Mouse (Mus musculus): Measurements from ENCODE around the gene Cd2ap. TPM values are rescaled to one million over a fixed set of nuclear protein-coding genes. Genes with fewer than 3 reads are reported as not detected.

Cd2ap gene
- total RNA-seq, 1 experiment = 62.3 TPM

GRCm38 (mm10) chr17:42815374-42815773 lies 61.1 kb downstream of the Cd2ap start:
- in situ Hi-C loops (cut with MboI; ENCODE audit: low sequenced_read_pairs in 2 of 2, unreplicated experiment in 2 of 2) = no loop called here
- no peak overlapping the region for H3K27ac ChIP-seq (ENCODE audit: insufficient read depth, low read depth, low read length, poor library complexity, severe bottlenecking)
- no peaks in the 10 kb centered on the region for H3K4me1 ChIP-seq (ENCODE audit: control insufficient read depth in 2 of 2, insufficient read depth in 2 of 2, low read length in 2 of 2, poor library complexity in 1 of 2)
- DNase-seq (ENCODE audit: low read depth, low spot score) = no peak
- no peak for TF ChIP-seq ZC3H11A (IDR thresholded peaks at IDR 0.05; ENCODE audit: borderline replicate concordance, low read depth, low read length)
- TF ChIP-seq CHD2 (IDR thresholded peaks at IDR 0.05; ENCODE audit: low read depth, low read length) = no peak
- TF ChIP-seq ZNF384 (IDR thresholded peaks at IDR 0.05; ENCODE audit: low read depth, low read length) = no peak
- no peak for TF ChIP-seq MAFK (IDR thresholded peaks at IDR 0.05; ENCODE audit: insufficient read depth, low read depth, low read length)
- TF ChIP-seq HCFC1 (IDR thresholded peaks at IDR 0.05; ENCODE audit: borderline replicate concordance, insufficient read depth, low read length) = no peak
- no peaks in the 10 kb centered on the region; the same call in 1 of the 2 replicates for H3K36me3 ChIP-seq (ENCODE audit: control insufficient read depth, insufficient read depth, low read length, poor library complexity, severe bottlenecking)
- no peak overlapping the region for H3K9ac ChIP-seq (ENCODE audit: insufficient read depth, low read depth, low read length, poor library complexity, severe bottlenecking)
- H3K4me3 ChIP-seq (ENCODE audit: insufficient read depth in 1 of 2, low read depth in 1 of 2, low read length in 2 of 2, poor library complexity in 1 of 2, severe bottlenecking in 1 of 2) = no peak overlapping the region
- H3K9me3 ChIP-seq (ENCODE audit: control insufficient read depth, insufficient read depth, low read depth, low read length) = no peaks in the 10 kb centered on the region

GRCm38 (mm10) chr17:42792412-42792975 lies 84.0 kb downstream of the Cd2ap start:
- no peak overlapping the region for H3K27ac ChIP-seq (ENCODE audit: insufficient read depth, low read depth, low read length, poor library complexity, severe bottlenecking)
- no peak overlapping the region for H3K9ac ChIP-seq (ENCODE audit: insufficient read depth, low read depth, low read length, poor library complexity, severe bottlenecking)
- no peaks in the 10 kb centered on the region for H3K4me1 ChIP-seq (ENCODE audit: control insufficient read depth in 2 of 2, insufficient read depth in 2 of 2, low read length in 2 of 2, poor library complexity in 1 of 2)
- H3K4me3 ChIP-seq (ENCODE audit: insufficient read depth in 1 of 2, low read depth in 1 of 2, low read length in 2 of 2, poor library complexity in 1 of 2, severe bottlenecking in 1 of 2) = no peak overlapping the region
- no peaks in the 10 kb centered on the region for H3K9me3 ChIP-seq (ENCODE audit: control insufficient read depth, insufficient read depth, low read depth, low read length)
- DNase-seq (ENCODE audit: low read depth, low spot score) = no peak
- TF ChIP-seq ZC3H11A (IDR thresholded peaks at IDR 0.05; ENCODE audit: borderline replicate concordance, low read depth, low read length) (no peak), ZNF384 (IDR thresholded peaks at IDR 0.05; ENCODE audit: low read depth, low read length) (no peak), MAFK (IDR thresholded peaks at IDR 0.05; ENCODE audit: insufficient read depth, low read depth, low read length) (no peak)
- in situ Hi-C loops (cut with MboI; ENCODE audit: low sequenced_read_pairs in 2 of 2, unreplicated experiment in 2 of 2) = no loop called here
- H3K36me3 ChIP-seq (ENCODE audit: control insufficient read depth, insufficient read depth, low read length, poor library complexity, severe bottlenecking) = peaks cover 7% of the 10 kb centered on the region

- no peak overlapping the region for H3K4me3 ChIP-seq (ENCODE audit: insufficient read depth in 1 of 2, low read depth in 1 of 2, low read length in 2 of 2, poor library complexity in 1 of 2, severe bottlenecking in 1 of 2)
- in situ Hi-C loops (cut with MboI; ENCODE audit: low sequenced_read_pairs in 2 of 2, unreplicated experiment in 2 of 2) = no loop called here
Observed at GRCm38 (mm10) chr17:42790787-42791186, 85.7 kb downstream of the Cd2ap start.

GRCm38 (mm10) chr17:42789723-42790122 lies 86.7 kb downstream of the Cd2ap start:
- Histone ChIP-seq H3K9me3 (ENCODE audit: control insufficient read depth, insufficient read depth, low read depth, low read length) (no peaks in the 10 kb centered on the region), H3K9ac (ENCODE audit: insufficient read depth, low read depth, low read length, poor library complexity, severe bottlenecking) (no peak overlapping the region), H3K4me1 (ENCODE audit: control insufficient read depth in 2 of 2, insufficient read depth in 2 of 2, low read length in 2 of 2, poor library complexity in 1 of 2) (no peaks in the 10 kb centered on the region), H3K36me3 (ENCODE audit: control insufficient read depth, insufficient read depth, low read length, poor library complexity, severe bottlenecking) (peaks cover 2% of the 10 kb centered on the region; the same call in 1 of the 2 replicates), H3K4me3 (ENCODE audit: insufficient read depth in 1 of 2, low read depth in 1 of 2, low read length in 2 of 2, poor library complexity in 1 of 2, severe bottlenecking in 1 of 2) (no peak overlapping the region), H3K27ac (ENCODE audit: insufficient read depth, low read depth, low read length, poor library complexity, severe bottlenecking) (no peak overlapping the region)
- no peak for TF ChIP-seq MAFK (IDR thresholded peaks at IDR 0.05; ENCODE audit: insufficient read depth, low read depth, low read length)
- no peak for TF ChIP-seq ZC3H11A (IDR thresholded peaks at IDR 0.05; ENCODE audit: borderline replicate concordance, low read depth, low read length)
- TF ChIP-seq ZNF384 (IDR thresholded peaks at IDR 0.05; ENCODE audit: low read depth, low read length) = no peak
- no peak for TF ChIP-seq HCFC1 (IDR thresholded peaks at IDR 0.05; ENCODE audit: borderline replicate concordance, insufficient read depth, low read length)
- TF ChIP-seq CHD2 (IDR thresholded peaks at IDR 0.05; ENCODE audit: low read depth, low read length) = no peak
- DNase-seq (ENCODE audit: low read depth, low spot score) = no peak
- in situ Hi-C loops (cut with MboI; ENCODE audit: low sequenced_read_pairs in 2 of 2, unreplicated experiment in 2 of 2) = no loop called here

More at GRCm38 (mm10) chr17:42790787-42791186, 85.7 kb downstream of the Cd2ap start:
- H3K9me3 ChIP-seq (ENCODE audit: control insufficient read depth, insufficient read depth, low read depth, low read length) = no peaks in the 10 kb centered on the region
- no peak for DNase-seq (ENCODE audit: low read depth, low spot score)
- TF ChIP-seq CHD2 (IDR thresholded peaks at IDR 0.05; ENCODE audit: low read depth, low read length) = no peak
- TF ChIP-seq ZNF384 (IDR thresholded peaks at IDR 0.05; ENCODE audit: low read depth, low read length) = no peak
- no peak for TF ChIP-seq MAFK (IDR thresholded peaks at IDR 0.05; ENCODE audit: insufficient read depth, low read depth, low read length)
- no peak for TF ChIP-seq HCFC1 (IDR thresholded peaks at IDR 0.05; ENCODE audit: borderline replicate concordance, insufficient read depth, low read length)
- no peak for TF ChIP-seq ZC3H11A (IDR thresholded peaks at IDR 0.05; ENCODE audit: borderline replicate concordance, low read depth, low read length)
- H3K36me3 ChIP-seq (ENCODE audit: control insufficient read depth, insufficient read depth, low read length, poor library complexity, severe bottlenecking) = peaks cover 2% of the 10 kb centered on the region; the same call in 1 of the 2 replicates
- H3K9ac ChIP-seq (ENCODE audit: insufficient read depth, low read depth, low read length, poor library complexity, severe bottlenecking) = no peak overlapping the region
- H3K4me1 ChIP-seq (ENCODE audit: control insufficient read depth in 2 of 2, insufficient read depth in 2 of 2, low read length in 2 of 2, poor library complexity in 1 of 2) = no peaks in the 10 kb centered on the region
- H3K27ac ChIP-seq (ENCODE audit: insufficient read depth, low read depth, low read length, poor library complexity, severe bottlenecking) = no peak overlapping the region

Data from ES-E14 (cell line).